Mouse (Mus musculus): ENCODE results near the gene Cacna2d3. TPM values are rescaled to one million over a fixed set of nuclear protein-coding genes. Genes with fewer than 3 reads are reported as not detected.

The Cacna2d3 gene
- polyA plus RNA-seq, 1 experiment from 2014 or later: 0.03 TPM

GRCm38 (mm10) chr14:29137614-29138013 is 584.0 kb downstream of the Cacna2d3 start:
- H3K4me2 ChIP-seq: no peak overlapping the region
- H3K36me3 ChIP-seq (replicated peaks): no peaks in the 10 kb centered on the region
- H3K27me3 ChIP-seq: no peaks in the 10 kb centered on the region
- H3K4me1 ChIP-seq (replicated peaks): no peaks in the 10 kb centered on the region
- H3K9ac ChIP-seq: no peak overlapping the region
- no peaks in the 10 kb centered on the region for H3K9me3 ChIP-seq (replicated peaks)
- H3K4me3 ChIP-seq (replicated peaks): no peak overlapping the region
- no peak overlapping the region for H3K27ac ChIP-seq (replicated peaks)
- ATAC-seq (ENCODE audit: insufficient read depth): no peak
- WGBS (ENCODE audit: insufficient replicate concordance): 74% methylated on average over 7 of the region's 7 CpGs

DNA sequence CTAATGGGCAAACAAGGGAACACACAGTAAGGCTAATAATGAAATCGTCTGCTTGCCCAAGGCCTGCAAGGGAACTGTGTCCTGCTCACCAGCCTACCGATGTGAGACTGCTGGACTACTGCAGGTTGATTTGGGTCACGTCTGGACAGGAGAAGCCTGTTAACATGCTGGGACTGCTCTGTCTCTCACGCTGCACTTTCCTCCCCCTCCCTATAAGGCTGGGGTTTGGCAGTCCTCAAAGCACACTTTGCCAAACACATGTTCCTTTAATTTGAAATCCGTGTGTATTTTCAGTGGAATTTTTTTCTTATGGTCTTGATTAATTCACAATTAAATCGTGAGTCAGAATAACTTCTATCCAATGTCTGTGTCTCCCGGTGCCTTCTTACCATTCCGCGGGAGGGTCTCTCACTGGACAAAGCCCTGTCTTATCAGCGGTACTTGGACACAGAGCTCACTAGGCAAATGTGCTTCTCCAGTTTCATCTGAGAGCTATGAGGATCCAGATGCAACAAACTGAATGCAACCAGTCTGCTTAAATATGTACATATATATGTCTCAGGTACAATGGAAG is 584.6 kb downstream of the Cacna2d3 start:
- no peak for ATAC-seq (ENCODE audit: insufficient read depth)
- no peak overlapping the region for H3K4me2 ChIP-seq
- no peaks in the 10 kb centered on the region for H3K36me3 ChIP-seq (replicated peaks)
- no peaks in the 10 kb centered on the region for H3K27me3 ChIP-seq
- H3K4me3 ChIP-seq (replicated peaks): no peak overlapping the region
- H3K27ac ChIP-seq (replicated peaks): no peak overlapping the region
- H3K9ac ChIP-seq: no peak overlapping the region
- 59% methylated on average over 10 of the region's 10 CpGs for WGBS (ENCODE audit: insufficient replicate concordance)
- no peaks in the 10 kb centered on the region for H3K9me3 ChIP-seq (replicated peaks)
- no peaks in the 10 kb centered on the region for H3K4me1 ChIP-seq (replicated peaks)

GRCm38 (mm10) chr14:29134901-29135300 is 586.8 kb downstream of the Cacna2d3 start:
- H3K4me3 ChIP-seq (replicated peaks): no peak overlapping the region
- H3K36me3 ChIP-seq (replicated peaks): no peaks in the 10 kb centered on the region
- no peaks in the 10 kb centered on the region for H3K27me3 ChIP-seq
- ATAC-seq (ENCODE audit: insufficient read depth): no peak
- no peak overlapping the region for H3K9ac ChIP-seq
- 59% methylated on average over 5 of the region's 5 CpGs for WGBS (ENCODE audit: insufficient replicate concordance)
- no peaks in the 10 kb centered on the region for H3K4me1 ChIP-seq (replicated peaks)
- no peaks in the 10 kb centered on the region for H3K9me3 ChIP-seq (replicated peaks)
- H3K27ac ChIP-seq (replicated peaks): no peak overlapping the region
- no peak overlapping the region for H3K4me2 ChIP-seq

DNA sequence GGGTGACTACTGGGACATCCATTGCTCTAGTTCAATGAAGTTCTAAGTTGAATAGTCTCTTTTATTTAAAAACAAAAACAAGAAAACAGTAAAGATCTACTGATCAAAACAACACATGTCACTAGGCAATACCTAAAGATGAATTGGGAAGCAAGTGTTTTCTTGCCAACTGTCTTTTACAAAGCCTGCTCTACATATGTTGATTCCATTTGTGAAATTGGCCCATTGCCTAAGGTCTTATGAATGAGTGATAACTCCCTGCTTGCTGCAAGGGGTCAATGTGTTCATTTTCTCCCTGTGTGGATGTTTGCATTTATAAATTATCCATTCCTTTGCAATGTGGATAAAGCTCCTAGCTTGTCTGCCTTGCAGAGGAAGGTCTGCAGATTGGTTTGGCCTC is 591.2 kb downstream of the Cacna2d3 start:
- Histone ChIP-seq H3K4me1 (replicated peaks) (no peaks in the 10 kb centered on the region), H3K27ac (replicated peaks) (no peak overlapping the region), H3K36me3 (replicated peaks) (no peaks in the 10 kb centered on the region), H3K9ac (no peak overlapping the region), H3K4me2 (no peak overlapping the region), H3K9me3 (replicated peaks) (no peaks in the 10 kb centered on the region), H3K27me3 (no peaks in the 10 kb centered on the region), H3K4me3 (replicated peaks) (no peak overlapping the region)
- ATAC-seq (ENCODE audit: insufficient read depth): no peak

DNA sequence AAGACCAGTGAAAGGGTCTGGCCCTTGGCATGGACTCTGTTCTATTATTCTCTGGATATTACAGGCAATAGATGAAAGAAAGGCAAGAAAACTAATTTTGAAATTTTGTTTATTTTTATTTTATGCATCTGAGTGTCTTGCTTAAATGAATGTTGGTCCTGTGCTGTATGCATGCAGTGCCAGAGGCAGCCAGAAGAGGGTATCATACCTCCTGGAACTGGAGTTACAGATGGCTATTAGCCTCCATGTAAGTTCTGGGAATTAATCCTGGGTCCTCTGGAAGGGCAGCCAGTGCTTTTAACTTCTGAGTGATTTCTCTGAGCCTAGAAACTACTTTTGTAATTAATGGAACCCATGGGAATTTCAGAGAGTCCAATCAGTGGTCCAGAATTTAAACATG is 597.8 kb downstream of the Cacna2d3 start:
- Histone ChIP-seq H3K9me3 (replicated peaks) (no peaks in the 10 kb centered on the region), H3K27ac (replicated peaks) (no peak overlapping the region), H3K4me3 (replicated peaks) (no peak overlapping the region), H3K36me3 (replicated peaks) (no peaks in the 10 kb centered on the region), H3K4me2 (no peak overlapping the region), H3K9ac (no peak overlapping the region), H3K4me1 (replicated peaks) (no peaks in the 10 kb centered on the region), H3K27me3 (no peaks in the 10 kb centered on the region)
- no peak for ATAC-seq (ENCODE audit: insufficient read depth)

GRCm38 (mm10) chr14:29122749-29123148 is 598.9 kb downstream of the Cacna2d3 start:
- 53% methylated on average over 3 of the region's 3 CpGs for WGBS (ENCODE audit: insufficient replicate concordance)
- Histone ChIP-seq H3K4me2 (no peak overlapping the region), H3K4me1 (replicated peaks) (no peaks in the 10 kb centered on the region), H3K27ac (replicated peaks) (no peak overlapping the region), H3K36me3 (replicated peaks) (no peaks in the 10 kb centered on the region), H3K9me3 (replicated peaks) (no peaks in the 10 kb centered on the region), H3K27me3 (no peaks in the 10 kb centered on the region), H3K9ac (no peak overlapping the region), H3K4me3 (replicated peaks) (no peak overlapping the region)
- ATAC-seq (ENCODE audit: insufficient read depth): no peak

GRCm38 (mm10) chr14:29113852-29114450 is 607.7 kb downstream of the Cacna2d3 start:
- no peak overlapping the region for H3K4me2 ChIP-seq
- H3K9me3 ChIP-seq (replicated peaks): no peaks in the 10 kb centered on the region
- H3K4me1 ChIP-seq (replicated peaks): no peaks in the 10 kb centered on the region
- ATAC-seq (ENCODE audit: insufficient read depth): no peak
- no peaks in the 10 kb centered on the region for H3K27me3 ChIP-seq
- H3K27ac ChIP-seq (replicated peaks): no peak overlapping the region
- 46% methylated on average over 9 of the region's 9 CpGs for WGBS (ENCODE audit: insufficient replicate concordance)
- H3K36me3 ChIP-seq (replicated peaks): no peaks in the 10 kb centered on the region
- no peak overlapping the region for H3K9ac ChIP-seq
- H3K4me3 ChIP-seq (replicated peaks): no peak overlapping the region

DNA sequence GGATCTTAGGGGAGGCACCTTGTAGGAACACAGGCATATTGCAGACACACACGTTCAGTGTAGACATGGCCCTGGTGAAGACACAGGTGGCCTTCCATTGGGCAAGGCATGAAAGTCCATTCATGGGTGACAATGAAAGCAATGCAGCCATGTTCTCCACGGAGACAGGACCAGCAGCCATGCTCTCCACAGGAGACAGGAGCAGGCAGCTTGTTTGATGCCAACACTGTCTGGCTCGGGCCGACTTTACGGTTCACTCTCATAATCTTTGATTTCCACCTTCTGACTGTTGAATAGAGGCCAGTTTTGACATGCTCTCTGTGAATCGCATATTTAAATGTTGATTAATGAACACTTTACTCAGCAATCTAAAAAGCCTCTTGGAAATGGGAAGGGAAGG is 610.0 kb downstream of the Cacna2d3 start:
- Histone ChIP-seq H3K36me3 (replicated peaks) (no peaks in the 10 kb centered on the region), H3K4me3 (replicated peaks) (no peak overlapping the region), H3K9ac (no peak overlapping the region), H3K27me3 (no peaks in the 10 kb centered on the region), H3K4me1 (replicated peaks) (no peaks in the 10 kb centered on the region), H3K4me2 (no peak overlapping the region), H3K27ac (replicated peaks) (no peak overlapping the region), H3K9me3 (replicated peaks) (no peaks in the 10 kb centered on the region)
- no peak for ATAC-seq (ENCODE audit: insufficient read depth)
- WGBS (ENCODE audit: insufficient replicate concordance): 62% methylated on average over 6 of the region's 6 CpGs

DNA sequence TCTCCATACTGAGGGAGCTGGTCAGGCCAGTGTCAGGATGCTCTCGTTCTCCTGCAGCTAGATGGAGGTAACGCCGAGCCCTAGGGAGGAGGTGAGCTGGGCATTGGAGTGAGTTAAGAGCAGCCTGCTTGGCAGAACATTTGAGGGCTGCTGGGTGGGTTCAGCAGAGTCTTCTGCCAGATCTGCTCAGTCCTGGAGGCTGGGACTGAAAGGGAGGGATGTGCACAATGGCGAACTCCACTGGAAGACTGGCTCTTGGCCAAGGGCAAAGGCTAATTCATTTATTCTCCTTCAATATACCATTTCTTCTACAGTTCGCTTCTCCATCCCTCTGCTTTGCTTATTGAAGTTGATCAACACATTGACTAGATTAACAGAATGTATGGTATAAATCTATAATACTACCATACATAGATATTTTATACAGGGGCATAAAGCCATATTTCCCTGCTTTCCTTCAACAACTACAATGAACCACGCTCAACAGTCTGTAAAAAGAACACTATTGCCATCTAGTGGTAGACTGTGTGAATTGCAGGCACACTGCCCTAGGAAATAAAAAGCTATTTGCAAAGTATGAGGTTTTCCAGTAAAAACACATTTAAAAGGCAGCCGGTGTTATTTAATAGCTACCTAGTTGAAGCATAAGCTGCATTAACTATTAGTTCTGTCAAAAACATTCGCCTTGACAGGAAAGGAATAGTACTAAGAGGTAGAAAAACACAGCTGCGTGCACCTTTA is 611.1 kb downstream of the Cacna2d3 start:
- H3K4me3 ChIP-seq (replicated peaks): no peak overlapping the region
- H3K4me2 ChIP-seq: no peak overlapping the region
- H3K4me1 ChIP-seq (replicated peaks): no peaks in the 10 kb centered on the region
- H3K9me3 ChIP-seq (replicated peaks): no peaks in the 10 kb centered on the region
- H3K9ac ChIP-seq: no peak overlapping the region
- 54% methylated on average over 9 of the region's 9 CpGs for WGBS (ENCODE audit: insufficient replicate concordance)
- ATAC-seq (ENCODE audit: insufficient read depth): no peak
- no peak overlapping the region for H3K27ac ChIP-seq (replicated peaks)
- H3K36me3 ChIP-seq (replicated peaks): no peaks in the 10 kb centered on the region
- H3K27me3 ChIP-seq: no peaks in the 10 kb centered on the region

DNA sequence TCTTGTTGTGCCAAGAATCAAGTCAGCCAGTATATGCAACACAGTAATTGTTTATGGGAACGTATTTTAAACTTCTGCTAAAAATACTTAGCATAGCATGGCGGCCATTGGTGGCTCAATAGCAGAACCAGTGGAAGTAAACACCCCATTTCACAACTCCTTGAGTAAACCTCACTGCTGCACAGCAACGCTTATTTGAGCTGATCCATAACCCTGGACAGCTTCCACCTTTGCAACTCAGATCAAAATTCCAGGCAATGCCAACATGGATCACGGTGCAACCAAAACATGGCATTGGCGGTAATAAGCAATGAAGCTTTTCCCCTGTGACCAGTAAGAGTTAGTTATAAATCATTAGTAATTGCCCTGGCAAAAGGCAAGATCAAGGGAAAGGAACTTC is 614.2 kb downstream of the Cacna2d3 start:
- 51% methylated on average over 5 of the region's 5 CpGs for WGBS (ENCODE audit: insufficient replicate concordance)
- H3K27me3 ChIP-seq: no peaks in the 10 kb centered on the region
- H3K4me2 ChIP-seq: no peak overlapping the region
- H3K36me3 ChIP-seq (replicated peaks): no peaks in the 10 kb centered on the region
- no peaks in the 10 kb centered on the region for H3K9me3 ChIP-seq (replicated peaks)
- H3K4me3 ChIP-seq (replicated peaks): no peak overlapping the region
- no peaks in the 10 kb centered on the region for H3K4me1 ChIP-seq (replicated peaks)
- H3K27ac ChIP-seq (replicated peaks): no peak overlapping the region
- no peak overlapping the region for H3K9ac ChIP-seq
- no peak for ATAC-seq (ENCODE audit: insufficient read depth)

DNA sequence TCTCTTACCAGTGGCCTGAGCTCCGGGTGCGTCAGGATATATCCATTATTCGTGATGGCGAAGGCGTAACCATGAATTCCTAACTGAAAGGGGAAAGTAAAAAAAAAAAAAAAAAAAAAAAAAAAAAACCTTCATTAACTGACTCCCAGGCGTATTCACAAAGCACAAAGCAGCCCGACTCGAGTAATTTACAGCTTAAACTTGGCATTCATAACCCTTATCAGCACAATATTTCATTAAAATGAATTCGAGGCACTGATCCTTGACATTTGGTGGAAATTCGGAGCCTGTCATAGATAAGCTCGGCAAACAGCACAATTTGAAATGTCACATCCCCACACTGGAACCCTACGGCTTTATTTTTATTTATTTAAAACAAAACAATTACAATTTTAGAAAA is 623.9 kb downstream of the Cacna2d3 start:
- WGBS (ENCODE audit: insufficient replicate concordance): 63% methylated on average over 12 of the region's 12 CpGs
- no peak overlapping the region for H3K27ac ChIP-seq (replicated peaks)
- ATAC-seq (ENCODE audit: insufficient read depth): no peak

GRCm38 (mm10) chr14:29095431-29095830 is 626.2 kb downstream of the Cacna2d3 start:
- Histone ChIP-seq H3K9me3 (replicated peaks) (no peaks in the 10 kb centered on the region), H3K4me3 (replicated peaks) (no peak overlapping the region), H3K27ac (replicated peaks) (no peak overlapping the region), H3K36me3 (replicated peaks) (no peaks in the 10 kb centered on the region), H3K4me1 (replicated peaks) (no peaks in the 10 kb centered on the region), H3K9ac (no peak overlapping the region), H3K4me2 (no peak overlapping the region), H3K27me3 (no peaks in the 10 kb centered on the region)
- 61% methylated on average over 5 of the region's 5 CpGs for WGBS (ENCODE audit: insufficient replicate concordance)
- ATAC-seq (ENCODE audit: insufficient read depth): no peak

More for the DNA sequence above, 623.9 kb downstream of the Cacna2d3 start:
- Histone ChIP-seq H3K9me3 (replicated peaks) (no peaks in the 10 kb centered on the region), H3K4me3 (replicated peaks) (no peak overlapping the region), H3K4me2 (no peak overlapping the region), H3K27me3 (no peaks in the 10 kb centered on the region), H3K4me1 (replicated peaks) (no peaks in the 10 kb centered on the region), H3K36me3 (replicated peaks) (no peaks in the 10 kb centered on the region), H3K9ac (no peak overlapping the region)

Measured in liver, embryonic 15.5 days (tissue).